Mouse (Mus musculus) kidney, adult 2 months (tissue): Measurements from ENCODE around the gene Tmf1.

Experiments used
- CTCF ChIP-seq: fragments of 200-500 bp; conservative IDR thresholded peaks from 2 replicates; pipeline ENCODE4 v1.5.1; 2011; ENCODE audit warnings: low read depth, mild to moderate bottlenecking, control low read depth, low read length, moderate library complexity, mixed read lengths; ENCODE audit not compliant: insufficient read depth, insufficient read length
- POLR2A ChIP-seq: fragments of 200-500 bp; IDR thresholded peaks from one replicate; pipeline ENCODE4 v1.6.1; 2011; ENCODE audit warnings: low read depth, low read length, control low read depth

DNA sequence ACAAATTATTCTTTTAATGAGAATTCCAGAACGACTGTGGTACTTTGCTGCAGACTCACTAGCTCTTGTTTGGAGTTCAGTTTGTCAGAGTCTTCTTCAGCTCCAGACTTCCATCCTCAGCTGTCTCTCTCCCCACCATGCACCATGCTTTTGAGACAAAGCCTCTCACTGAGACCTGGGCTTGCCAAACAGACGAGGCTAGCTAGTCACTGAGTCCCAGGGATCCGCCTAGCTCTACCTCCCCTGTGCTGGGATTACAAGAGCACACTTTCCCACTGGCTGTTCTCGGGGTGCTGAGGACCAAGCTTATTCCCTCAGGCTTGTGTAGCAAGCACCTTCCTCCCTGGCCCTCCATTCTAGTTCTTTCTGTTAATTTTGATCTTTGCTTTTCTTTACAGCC is 44.6 kb upstream of the Tmf1 start:
- TF ChIP-seq POLR2A (no peak), CTCF (no peak)
